Mouse (Mus musculus) limb, embryonic 11.5 days (tissue): ENCODE measurements at regions not wholly inside any gene's neighbourhood (a gene's known extent, or its start where the extent isn't known, plus 50 kb on each side); places are given as distances from the start of the nearest gene placed in this dataset.
"Not testable (repeated sequence)": the region's sequence is repeated elsewhere in the genome, so short reads cannot be mapped to it uniquely, and the experiment has no call there.

Experiments
- ATAC-seq: fragments of 200-750 bp; cut with Nextera tagmentation; 2 replicates; pipeline ENCODE4 v1.8.0; 2017; ENCODE audit warnings: low read depth; ENCODE audit not compliant: insufficient number of reproducible peaks, low FRiP score, low TSS enrichment
- DNase-seq: peaks from one replicate; pipeline ENCODE4 v3.0.0-alpha.2; 2015; ENCODE audit warnings: low spot score
- H3K27ac ChIP-seq: fragments of 300-500 bp; sonication (generic); replicated peaks from 2 replicates; pipeline ENCODE4 v1.5.1; 2014; ENCODE audit warnings: low read depth, mild to moderate bottlenecking, low read length
- H3K27me3 ChIP-seq: fragments of 300-500 bp; sonication (generic); 2 replicates; pipeline ENCODE4 v1.6.1; 2014; ENCODE audit warnings: mild to moderate bottlenecking, low read length, mixed read lengths; ENCODE audit not compliant: control insufficient read depth, insufficient read depth
- H3K36me3 ChIP-seq: fragments of 300-500 bp; sonication (generic); 2 replicates; pipeline ENCODE4 v1.6.1; 2014; ENCODE audit warnings: mild to moderate bottlenecking, low read length, moderate library complexity, mixed read lengths; ENCODE audit not compliant: control insufficient read depth, insufficient read depth
- H3K4me1 ChIP-seq: fragments of 300-500 bp; sonication (generic); 2 replicates; pipeline ENCODE4 v1.6.1; 2014; ENCODE audit warnings: low read length, mixed read lengths; ENCODE audit not compliant: control insufficient read depth, insufficient read depth
- H3K4me2 ChIP-seq: fragments of 300-500 bp; sonication (generic); 2 replicates; pipeline ENCODE4 v1.6.1; 2014; ENCODE audit warnings: low read depth, mild to moderate bottlenecking, moderate library complexity; ENCODE audit not compliant: severe bottlenecking
- H3K4me3 ChIP-seq: fragments of 300-500 bp; sonication (generic); 2 replicates; pipeline ENCODE4 v1.5.1; 2014; ENCODE audit warnings: low read depth, low read length
- H3K9ac ChIP-seq: fragments of 300-500 bp; sonication (generic); 2 replicates; pipeline ENCODE4 v1.6.1; 2014; ENCODE audit warnings: mild to moderate bottlenecking, low read length
- H3K9me3 ChIP-seq: fragments of 300-500 bp; sonication (generic); 2 replicates; pipeline ENCODE4 v1.6.1; 2016; ENCODE audit warnings: low read length; ENCODE audit not compliant: control insufficient read depth
- WGBS: fragments of 180-500 bp; shearing (Covaris S2); extraction: QIAGEN DNeasy Blood & Tissue Kit; methylation state at CpG from one replicate; pipeline ENCODE4 v1.1.7; 2014; 5-methylcytosine and 5-hydroxymethylcytosine counted together

DNA sequence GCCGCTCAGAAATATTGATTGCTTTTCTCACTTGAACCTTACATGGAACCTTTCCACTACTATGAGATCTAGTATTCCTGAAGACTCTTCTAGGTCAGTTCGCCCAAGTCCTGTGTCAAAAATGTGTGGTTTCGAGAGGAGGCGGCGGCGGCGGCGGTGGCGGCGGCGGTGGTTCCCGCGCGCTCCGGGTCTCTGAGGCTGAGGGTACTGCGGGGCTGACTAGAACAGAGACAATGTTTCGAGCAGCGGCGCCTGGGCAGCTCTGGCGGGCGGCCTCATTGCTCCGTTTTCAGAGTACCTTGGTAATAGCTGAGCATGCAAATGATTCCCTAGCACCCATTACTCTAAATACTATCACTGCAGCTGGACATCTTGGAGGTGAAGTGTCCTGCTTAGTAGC is 957.0 kb upstream of the Gm597 start:
- not testable (repeated sequence) for H3K4me3 ChIP-seq, H3K4me2 ChIP-seq, ATAC-seq, H3K36me3 ChIP-seq, H3K9ac ChIP-seq, H3K27ac ChIP-seq, H3K9me3 ChIP-seq, H3K27me3 ChIP-seq, DNase-seq, H3K4me1 ChIP-seq
- 81% methylated on average over 22 of the region's 22 CpGs for WGBS

DNA sequence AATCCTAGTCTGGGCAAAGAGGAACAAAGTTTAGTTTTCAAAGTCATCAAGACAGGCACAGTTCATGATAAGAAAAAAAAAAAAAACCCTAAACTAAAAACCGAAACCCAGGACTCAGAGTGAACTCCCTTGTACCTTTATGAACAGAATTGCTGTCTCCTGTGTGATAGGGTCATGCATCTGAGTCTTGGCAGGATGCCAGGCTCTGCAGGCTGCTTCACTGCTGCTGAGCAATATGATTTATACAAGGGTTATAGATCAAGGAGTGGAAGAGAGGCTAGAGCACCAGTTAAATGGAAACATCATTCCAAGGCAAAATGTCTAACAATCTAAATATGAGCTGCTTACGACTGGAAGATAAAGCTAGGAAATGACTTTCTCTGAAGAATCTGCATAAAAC is 951.9 kb upstream of the Gm597 start:
- Histone ChIP-seq H3K36me3 (no peaks in the 10 kb centered on the region), H3K27me3 (no peaks in the 10 kb centered on the region), H3K4me1 (no peaks in the 10 kb centered on the region), H3K9ac (no peak overlapping the region), H3K27ac (no peak overlapping the region), H3K4me2 (no peak overlapping the region), H3K9me3 (no peaks in the 10 kb centered on the region), H3K4me3 (no peak overlapping the region)
- DNase-seq (peak; percentile 20), ATAC-seq (no peak)
- WGBS: 71% methylated on average over 2 of the region's 2 CpGs
